Mouse (Mus musculus): ENCODE measurements around the gene Stmn1. TPM values are rescaled to one million over a fixed set of nuclear protein-coding genes. Genes with fewer than 3 reads are reported as not detected.
"Not testable (repeated sequence)": the region's sequence is repeated elsewhere in the genome, so short reads cannot be mapped to it uniquely, and the experiment has no call there.

The Stmn1 gene
- polyA plus RNA-seq, 1 experiment from 2014 or later, result 924 TPM

DNA sequence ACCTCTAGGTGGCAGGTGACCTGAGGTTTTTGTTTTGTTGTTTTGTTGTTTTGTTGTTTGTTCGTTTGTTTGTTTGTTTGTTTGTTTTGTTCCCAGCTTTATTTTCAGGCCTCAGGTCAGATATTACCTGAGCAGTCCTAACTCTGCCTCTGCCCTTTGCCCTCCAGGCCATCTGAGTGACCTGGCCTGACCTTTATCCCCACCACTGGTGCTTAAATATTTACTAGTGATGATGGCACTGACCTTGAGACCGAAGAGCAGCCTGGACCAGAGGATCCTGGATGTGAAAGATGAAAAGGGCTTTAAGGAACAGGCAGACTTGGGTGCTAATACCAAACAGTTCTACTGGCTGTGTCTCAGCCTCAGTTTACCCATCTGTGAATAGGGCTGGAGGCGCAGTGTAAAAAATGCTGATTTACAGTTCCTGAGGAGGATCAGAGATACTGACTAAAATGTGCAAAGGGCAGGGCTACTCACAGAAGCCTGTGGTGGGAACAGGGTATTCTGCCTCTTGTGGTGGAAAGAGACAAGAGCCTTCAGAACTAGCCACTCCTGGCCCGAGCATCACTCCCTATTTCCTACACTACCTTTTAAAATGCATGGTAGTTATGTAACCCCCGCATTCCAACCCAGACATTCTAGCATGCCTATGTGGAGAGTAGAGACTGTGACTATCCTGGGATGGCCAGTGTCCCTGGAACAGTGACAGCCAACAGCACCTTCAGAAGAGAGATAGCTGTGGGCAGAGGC is 17.2 kb downstream of the Stmn1 start:
- H3K36me3 ChIP-seq, result no peaks in the 10 kb centered on the region
- no peak for ATAC-seq (ENCODE audit: insufficient number of reproducible peaks, low FRiP score)
- H3K4me2 ChIP-seq, result no peak overlapping the region
- H3K27me3 ChIP-seq (replicated peaks), result 0 out of 2 replicates have a peak, but pooled peaks cover 6% of the 10 kb centered on the region
- no peak overlapping the region for H3K27ac ChIP-seq (ENCODE audit: poor library complexity, severe bottlenecking)
- no peak overlapping the region for H3K4me3 ChIP-seq
- no peaks in the 10 kb centered on the region for H3K9me3 ChIP-seq (replicated peaks)
- H3K9ac ChIP-seq, result no peak overlapping the region
- no peaks in the 10 kb centered on the region for H3K4me1 ChIP-seq (replicated peaks)
- WGBS, result 77% methylated on average over 5 of the region's 5 CpGs

- WGBS, result 89% methylated on average over 5 of the region's 5 CpGs
- Histone ChIP-seq H3K4me2 (no peak overlapping the region), H3K4me3 (no peak overlapping the region), H3K9ac (no peak overlapping the region), H3K27ac (ENCODE audit: poor library complexity, severe bottlenecking) (no peak overlapping the region), H3K4me1 (replicated peaks) (no peaks in the 10 kb centered on the region), H3K36me3 (no peaks in the 10 kb centered on the region), H3K27me3 (replicated peaks) (no peaks in the 10 kb centered on the region), H3K9me3 (replicated peaks) (0 out of 2 replicates have a peak, but pooled peaks cover 2% of the 10 kb centered on the region)
- no peak for ATAC-seq (ENCODE audit: insufficient number of reproducible peaks, low FRiP score)
Observed at GRCm38 (mm10) chr4:134488211-134488610, 20.1 kb downstream of the Stmn1 start.

DNA sequence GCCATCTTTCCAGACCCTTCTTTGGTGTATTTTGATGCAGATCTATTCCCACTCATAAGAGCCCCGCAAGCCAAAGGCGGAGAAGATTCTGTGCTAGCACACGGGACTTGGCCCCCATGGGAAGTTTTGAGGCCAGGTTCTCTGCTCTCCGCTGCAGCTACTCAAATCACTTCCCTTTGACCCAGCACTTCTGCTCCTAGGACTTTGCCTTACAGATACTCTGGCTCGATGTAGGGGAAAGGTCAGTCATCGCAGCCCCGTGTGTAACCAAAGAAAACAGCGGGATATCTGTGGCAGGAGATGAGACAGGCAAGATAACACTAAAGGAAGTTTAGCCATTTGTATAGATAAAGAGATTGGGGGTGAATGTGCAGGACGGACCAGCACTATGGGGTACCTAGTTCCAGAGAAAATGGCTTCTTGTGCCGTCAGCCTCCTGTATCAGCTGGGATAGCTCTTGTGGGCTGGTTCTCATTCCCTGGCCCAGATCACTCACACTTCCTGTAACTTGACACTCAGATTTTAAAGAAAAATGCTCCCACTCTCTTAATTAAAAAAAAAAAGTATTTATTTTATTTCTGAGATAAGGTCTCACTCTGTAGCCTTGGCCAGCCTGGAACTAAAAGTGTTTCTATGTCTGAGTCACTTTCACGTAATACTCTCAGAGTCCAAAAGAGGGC is 22.0 kb downstream of the Stmn1 start:
- Histone ChIP-seq H3K4me2 (no peak overlapping the region), H3K4me3 (no peak overlapping the region), H3K9me3 (replicated peaks) (0 out of 2 replicates have a peak, but pooled peaks cover 2% of the 10 kb centered on the region), H3K4me1 (replicated peaks) (peaks cover 10% of the 10 kb centered on the region), H3K36me3 (no peaks in the 10 kb centered on the region), H3K27ac (ENCODE audit: poor library complexity, severe bottlenecking) (no peak overlapping the region), H3K27me3 (replicated peaks) (no peaks in the 10 kb centered on the region), H3K9ac (no peak overlapping the region)
- no peak for ATAC-seq (ENCODE audit: insufficient number of reproducible peaks, low FRiP score)
- whole genome bisulfite sequencing, result 74% methylated on average over 11 of the region's 11 CpGs

DNA sequence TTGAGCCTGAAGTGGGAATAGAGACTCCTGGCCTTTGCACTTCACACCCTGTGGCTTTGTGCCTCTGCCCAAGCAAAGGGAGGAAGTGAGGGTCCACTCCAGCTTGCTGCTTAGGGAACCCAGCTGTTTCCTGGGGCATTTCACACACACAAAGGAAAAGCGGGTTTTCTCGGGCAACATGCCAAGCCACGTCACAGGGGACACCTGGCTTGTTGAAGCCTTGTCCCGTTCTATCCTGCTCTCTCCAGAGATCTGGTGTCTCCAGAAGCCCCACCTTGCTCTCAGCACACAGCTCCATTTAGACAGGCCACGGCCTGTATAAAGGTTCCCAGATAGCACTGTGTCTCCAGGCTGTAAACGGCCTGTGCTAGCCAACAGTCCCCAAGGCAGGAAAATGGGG is 23.6 kb downstream of the Stmn1 start:
- H3K27me3 ChIP-seq (replicated peaks), result no peaks in the 10 kb centered on the region
- no peak overlapping the region for H3K27ac ChIP-seq (ENCODE audit: poor library complexity, severe bottlenecking)
- H3K4me1 ChIP-seq (replicated peaks), result peaks cover 26% of the 10 kb centered on the region
- no peak overlapping the region for H3K4me3 ChIP-seq
- no peak overlapping the region for H3K9ac ChIP-seq
- H3K9me3 ChIP-seq (replicated peaks), result 0 out of 2 replicates have a peak, but pooled peaks cover 2% of the 10 kb centered on the region
- no peak overlapping the region for H3K4me2 ChIP-seq
- ATAC-seq (ENCODE audit: insufficient number of reproducible peaks, low FRiP score), result no peak
- 74% methylated on average over 6 of the region's 6 CpGs for WGBS
- H3K36me3 ChIP-seq, result no peaks in the 10 kb centered on the region

DNA sequence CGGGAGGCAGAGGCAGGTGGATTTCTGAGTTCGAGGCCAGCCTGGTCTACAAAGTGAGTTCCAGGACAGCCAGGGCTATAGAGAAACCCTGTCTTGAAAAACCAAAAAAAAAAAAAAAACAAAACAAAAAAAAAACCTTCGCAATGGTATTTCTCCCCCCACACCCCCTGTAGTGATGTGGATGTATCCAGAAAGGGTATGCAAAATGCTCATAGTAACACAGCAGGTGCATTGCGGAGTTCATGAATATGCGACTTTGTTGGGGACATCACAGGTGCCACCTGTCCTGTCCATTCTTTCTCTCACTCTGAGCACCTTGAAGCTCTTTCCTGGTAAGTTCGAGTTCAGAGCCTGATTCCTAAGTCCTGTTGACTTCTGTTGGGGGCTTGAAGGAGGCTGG is 26.0 kb downstream of the Stmn1 start:
- not testable (repeated sequence) for ATAC-seq (ENCODE audit: insufficient number of reproducible peaks, low FRiP score); H3K9me3 ChIP-seq (replicated peaks); H3K4me3 ChIP-seq; H3K27me3 ChIP-seq (replicated peaks); H3K9ac ChIP-seq; H3K36me3 ChIP-seq; H3K4me2 ChIP-seq
- peaks cover 49% of the 10 kb centered on the region for H3K4me1 ChIP-seq (replicated peaks)
- WGBS, result 89% methylated on average over 6 of the region's 6 CpGs
- 0 out of 2 replicates have a peak overlapping the region, but pooled peaks have one; percentile 6 for H3K27ac ChIP-seq (ENCODE audit: poor library complexity, severe bottlenecking)

DNA sequence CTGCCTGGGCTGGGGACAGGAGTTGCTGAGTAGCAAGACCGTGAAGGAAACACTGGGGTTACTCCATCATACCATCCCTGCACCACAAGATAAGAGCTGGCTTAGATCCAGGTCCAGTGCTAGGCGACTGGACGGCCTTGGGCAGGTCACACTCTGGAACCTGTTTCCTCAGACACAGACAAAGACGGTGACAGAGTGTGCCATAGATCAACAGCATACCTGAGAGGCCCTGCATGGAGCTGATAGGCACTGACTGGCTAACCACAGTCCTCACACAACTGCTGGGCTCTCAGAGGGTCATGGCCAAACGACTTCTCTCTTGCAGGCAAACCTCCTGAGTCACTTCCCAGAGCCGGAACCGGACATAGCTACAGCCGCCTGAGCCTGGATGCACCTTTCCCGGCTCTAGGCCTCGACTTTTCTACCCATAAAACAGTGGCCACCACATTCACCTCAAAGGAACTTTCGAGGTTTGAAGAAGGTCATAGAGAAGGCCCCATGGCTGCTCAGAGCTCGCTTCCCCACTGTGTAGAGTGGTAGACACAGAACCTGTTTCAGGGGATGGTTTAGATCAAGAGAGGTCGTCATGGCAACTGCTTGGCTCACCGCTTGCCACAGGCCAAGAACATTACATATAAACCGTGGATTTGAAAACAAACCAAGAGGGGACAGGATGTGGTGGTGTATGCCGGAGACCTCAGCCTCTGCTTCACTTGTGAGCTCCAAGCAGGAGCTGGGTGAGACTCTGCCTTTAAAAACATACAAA is 26.8 kb downstream of the Stmn1 start:
- Histone ChIP-seq H3K9me3 (replicated peaks) (0 out of 2 replicates have a peak, but pooled peaks cover 2% of the 10 kb centered on the region), H3K9ac (no peak overlapping the region), H3K4me2 (no peak overlapping the region), H3K4me1 (replicated peaks) (peaks cover 49% of the 10 kb centered on the region), H3K27ac (ENCODE audit: poor library complexity, severe bottlenecking) (peak overlapping the region; percentile 88), H3K27me3 (replicated peaks) (no peaks in the 10 kb centered on the region), H3K36me3 (no peaks in the 10 kb centered on the region), H3K4me3 (no peak overlapping the region)
- no peak for ATAC-seq (ENCODE audit: insufficient number of reproducible peaks, low FRiP score)
- WGBS, result 51% methylated on average over 16 of the region's 16 CpGs

DNA sequence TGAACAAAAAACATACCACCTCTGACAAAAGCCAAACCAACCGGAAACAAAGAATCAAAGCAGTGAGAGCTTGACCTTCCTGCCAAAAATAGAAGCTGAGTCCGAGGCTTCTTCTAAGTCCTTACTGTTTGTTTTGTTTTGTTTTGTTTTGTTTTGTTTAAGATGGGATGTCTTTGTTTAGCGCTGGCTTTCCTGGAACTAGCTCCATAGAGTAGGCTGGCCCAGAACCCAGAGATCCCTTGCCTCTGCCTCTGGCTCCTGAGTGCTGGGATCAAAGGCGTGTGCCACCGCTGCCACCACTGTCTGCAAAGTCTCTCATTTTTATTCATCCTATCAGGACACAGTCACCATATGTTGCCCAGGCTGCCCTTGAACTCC is 27.4 kb downstream of the Stmn1 start:
- Histone ChIP-seq H3K27me3 (replicated peaks) (no peaks in the 10 kb centered on the region), H3K4me2 (no peak overlapping the region; the same call in 1 of the 2 replicates), H3K36me3 (no peaks in the 10 kb centered on the region), H3K9me3 (replicated peaks) (0 out of 2 replicates have a peak, but pooled peaks cover under 1% of the 10 kb centered on the region), H3K9ac (no peak overlapping the region), H3K4me3 (no peak overlapping the region), H3K27ac (ENCODE audit: poor library complexity, severe bottlenecking) (peak overlapping the region; percentile 88), H3K4me1 (replicated peaks) (peaks cover 49% of the 10 kb centered on the region)
- 66% methylated on average over 5 of the region's 5 CpGs for WGBS
- ATAC-seq (ENCODE audit: insufficient number of reproducible peaks, low FRiP score), result no peak

- peak within 1 kb of the TSS; percentile 88 for H3K27ac ChIP-seq (ENCODE audit: poor library complexity, severe bottlenecking)
- 1% methylated on average over 35 of the region's 35 CpGs for WGBS
Observed at GRCm38 (mm10) chr4:134496595-134497210, 28.6 kb downstream of the Stmn1 start, which contains the start of gene Paqr7. Gene Paqr7, plus strand, starts transcription at chr4:134496697.

DNA sequence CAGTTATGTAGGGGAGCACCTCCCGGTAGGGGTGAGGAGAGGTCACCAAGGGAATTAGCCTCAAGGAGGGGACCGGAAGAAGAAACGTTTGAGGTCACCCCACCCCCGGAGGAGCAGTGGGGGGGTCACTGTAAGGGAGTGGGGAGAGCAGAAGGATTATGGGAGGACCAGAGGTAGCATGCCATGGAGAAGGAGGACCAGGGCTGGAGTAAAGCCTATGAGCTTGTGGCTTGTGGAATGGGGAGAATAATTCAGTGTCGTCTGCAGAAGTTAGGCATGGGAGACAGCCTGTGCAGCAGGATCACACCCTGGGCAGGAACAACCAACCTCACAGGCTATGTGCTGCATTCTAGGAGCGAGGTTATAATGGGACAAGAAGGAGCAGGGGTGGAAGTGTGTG is 29.1 kb downstream of the Stmn1 start:
- Histone ChIP-seq H3K36me3 (no peaks in the 10 kb centered on the region), H3K4me3 (peak overlapping the region; percentile 61), H3K4me2 (peak overlapping the region; percentile 95), H3K27me3 (replicated peaks) (no peaks in the 10 kb centered on the region), H3K4me1 (replicated peaks) (peaks cover 49% of the 10 kb centered on the region), H3K9ac (peak overlapping the region; percentile 74), H3K9me3 (replicated peaks) (no peaks in the 10 kb centered on the region), H3K27ac (ENCODE audit: poor library complexity, severe bottlenecking) (peak overlapping the region; percentile 88)
- ATAC-seq (ENCODE audit: insufficient number of reproducible peaks, low FRiP score), result no peak
- 12% methylated on average over 6 of the region's 6 CpGs for WGBS

More at GRCm38 (mm10) chr4:134496595-134497210, 28.6 kb downstream of the Stmn1 start, which contains the start of gene Paqr7:
- no peaks in the 10 kb centered on the region for H3K27me3 ChIP-seq (replicated peaks)
- peaks cover 49% of the 10 kb centered on the region for H3K4me1 ChIP-seq (replicated peaks)
- H3K36me3 ChIP-seq, result no peaks in the 10 kb centered on the region
- H3K4me3 ChIP-seq, result peak within 1 kb of the TSS; percentile 61
- no peaks in the 10 kb centered on the region for H3K9me3 ChIP-seq (replicated peaks)
- peak within 1 kb of the TSS; percentile 95 for H3K4me2 ChIP-seq
- ATAC-seq (ENCODE audit: insufficient number of reproducible peaks, low FRiP score), result peak; percentile 81
- peak within 1 kb of the TSS; percentile 74 for H3K9ac ChIP-seq

DNA sequence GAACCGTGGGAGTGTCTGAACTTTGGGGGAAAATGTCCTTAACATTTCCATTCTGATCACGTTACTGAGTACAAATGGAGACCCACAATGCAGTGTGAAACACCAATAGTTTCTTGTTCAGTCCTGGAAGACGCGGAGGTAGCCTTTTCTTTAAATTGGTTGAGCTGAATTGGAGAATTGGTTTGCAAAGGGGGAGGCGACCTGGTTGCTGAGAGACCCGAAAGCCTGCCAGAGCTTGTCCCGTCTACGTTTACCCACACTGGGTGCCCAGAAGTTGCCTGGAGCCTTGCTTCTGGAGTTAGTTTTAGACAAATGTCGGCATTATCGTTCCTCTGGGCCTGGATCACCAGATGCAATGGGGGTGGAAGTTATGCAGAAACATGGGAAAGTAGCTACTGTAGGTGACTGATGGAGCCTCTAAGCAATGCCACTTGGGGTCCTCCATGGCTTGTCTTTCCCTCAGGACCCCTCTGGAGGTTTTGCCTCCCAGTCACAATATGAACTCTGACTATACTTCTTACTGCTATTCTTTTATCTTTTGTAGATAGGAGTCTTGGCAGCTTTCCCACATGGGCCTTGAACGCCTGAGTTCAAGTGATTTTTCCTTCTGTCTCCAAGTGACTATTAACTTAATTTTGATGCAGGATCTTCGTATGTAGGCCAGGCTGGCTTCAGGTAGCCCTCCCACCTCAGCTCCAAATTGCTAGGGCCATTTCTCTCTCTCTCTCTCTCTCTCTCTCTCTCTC is 30.0 kb downstream of the Stmn1 start:
- Histone ChIP-seq H3K27ac (ENCODE audit: poor library complexity, severe bottlenecking) (peak overlapping the region; percentile 13; the same call in 1 of the 2 replicates), H3K9ac (peak overlapping the region; percentile 74; the same call in 1 of the 2 replicates), H3K4me2 (peak overlapping the region; percentile 95), H3K4me1 (replicated peaks) (peaks cover 49% of the 10 kb centered on the region), H3K4me3 (no peak overlapping the region; the same call in 1 of the 2 replicates), H3K36me3 (no peaks in the 10 kb centered on the region), H3K9me3 (replicated peaks) (no peaks in the 10 kb centered on the region), H3K27me3 (replicated peaks) (no peaks in the 10 kb centered on the region)
- 62% methylated on average over 12 of the region's 12 CpGs for WGBS
- no peak for ATAC-seq (ENCODE audit: insufficient number of reproducible peaks, low FRiP score)

Measured in heart, embryonic 12.5 days (tissue).